Mouse (Mus musculus): ENCODE measurements around the gene Dscaml1. TPM values are rescaled to one million over a fixed set of nuclear protein-coding genes. Genes with fewer than 3 reads are reported as not detected.

The Dscaml1 gene
- total RNA-seq (2021), result not detected
- long read RNA-seq, experiment 1, result 0 reads
- long read RNA-seq, experiment 2, result 0 reads

- no peak for DNase-seq
Measured at GRCm38 (mm10) chr9:45426456-45426855, at the start of gene Dscaml1. Dscaml1 (plus strand) TSS chr9:45426628.

DNA sequence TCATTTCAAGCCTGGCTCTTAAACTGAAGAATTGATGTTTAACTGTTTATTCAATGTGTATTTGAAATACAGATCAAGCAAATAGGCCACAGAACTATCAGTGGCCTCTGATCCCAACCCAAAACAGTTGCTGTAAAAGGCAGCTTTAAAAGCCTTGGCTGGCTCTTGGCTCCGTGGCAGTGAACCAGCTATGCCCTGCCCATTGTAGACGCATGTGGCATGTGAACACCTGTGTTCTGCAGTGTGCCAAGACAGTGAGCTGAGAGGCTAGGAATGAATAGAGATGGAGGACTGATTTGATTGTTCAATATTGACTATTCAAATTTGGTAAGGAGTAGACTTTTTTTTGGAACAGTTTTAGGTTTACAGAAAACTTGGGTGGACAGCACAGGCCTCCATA, 49.5 kb upstream of the Dscaml1 start:
- no peak for DNase-seq

DNA sequence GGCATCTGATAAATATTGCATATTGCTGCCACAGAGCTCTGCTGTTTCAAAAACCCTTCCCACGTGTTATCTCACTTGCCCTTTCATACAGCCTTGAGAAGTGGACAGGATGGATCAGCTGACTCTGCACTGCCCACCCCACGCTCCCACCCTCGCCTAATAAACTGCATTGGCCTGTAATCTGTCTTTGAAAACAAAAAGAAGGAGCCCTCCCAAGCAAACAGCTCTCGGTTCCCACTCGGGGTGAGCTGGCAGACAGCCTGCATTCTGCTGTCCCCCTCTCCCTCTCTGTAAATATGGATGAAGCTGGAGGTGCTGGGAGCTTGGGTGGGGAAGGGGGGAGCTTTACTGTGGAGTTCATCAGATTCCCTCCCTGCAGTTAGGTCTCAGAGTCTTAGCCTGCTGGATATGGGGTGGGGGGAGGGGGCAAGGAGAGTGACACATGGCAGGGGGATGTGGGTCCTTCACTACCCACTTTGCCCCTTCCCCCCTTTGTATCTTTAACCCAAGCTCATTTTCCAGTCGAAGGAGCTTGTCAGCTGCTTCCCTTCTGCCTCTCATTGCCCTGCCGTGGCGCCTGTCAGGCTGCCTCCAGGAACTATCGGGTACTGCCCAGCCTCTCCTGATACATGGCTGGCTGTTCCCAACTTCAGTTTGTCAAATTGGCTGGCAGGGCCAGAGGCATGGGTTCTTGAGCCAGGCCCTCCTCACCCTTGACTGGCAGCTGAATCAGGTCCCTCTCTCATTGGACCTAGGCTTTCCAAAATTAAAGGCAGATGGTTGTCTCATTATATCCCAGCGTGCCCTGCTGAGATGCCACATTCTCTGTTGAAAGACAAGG, 45.8 kb upstream of the Dscaml1 start:
- DNase-seq, result no peak

DNA sequence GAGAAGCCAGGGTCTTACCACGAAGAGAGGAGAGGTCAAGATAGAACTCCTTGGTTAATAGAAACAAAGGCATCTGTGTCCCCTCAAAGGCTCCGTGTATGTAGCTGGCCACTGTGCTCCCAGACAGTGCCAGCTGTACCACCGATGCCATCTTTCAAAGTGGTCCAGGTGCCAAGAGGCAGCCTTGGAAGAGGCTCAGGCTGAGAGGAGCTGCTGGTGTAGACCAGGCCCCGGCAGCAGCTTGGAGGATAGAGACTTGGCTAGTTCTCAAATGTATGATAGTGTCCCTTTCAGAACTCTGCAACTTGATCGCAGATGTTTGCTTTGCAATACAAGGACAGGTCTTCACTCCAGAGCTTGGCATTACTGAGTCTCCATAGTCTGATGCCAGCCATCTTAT, 44.1 kb upstream of the Dscaml1 start:
- DNase-seq, result no peak

DNA sequence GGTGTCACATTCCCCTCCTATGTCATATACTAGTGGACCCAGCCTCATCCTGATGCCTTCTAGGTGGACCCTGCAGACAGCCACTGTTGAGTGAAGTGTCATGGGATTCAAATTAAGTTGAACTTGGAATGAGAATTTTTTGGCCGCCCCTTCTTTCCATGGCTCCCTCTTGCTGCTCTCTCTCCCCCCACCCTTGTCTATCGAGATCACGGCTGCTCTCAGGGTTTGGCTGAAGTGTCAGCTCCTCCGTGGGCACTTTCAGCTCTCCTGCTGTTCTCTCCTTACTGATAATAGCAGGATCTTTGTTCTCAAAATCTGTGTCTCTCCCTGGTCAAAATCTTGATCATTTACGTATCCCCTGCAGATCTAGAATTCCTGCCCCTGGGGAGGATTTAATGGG, 43.6 kb upstream of the Dscaml1 start:
- no peak for DNase-seq

DNA sequence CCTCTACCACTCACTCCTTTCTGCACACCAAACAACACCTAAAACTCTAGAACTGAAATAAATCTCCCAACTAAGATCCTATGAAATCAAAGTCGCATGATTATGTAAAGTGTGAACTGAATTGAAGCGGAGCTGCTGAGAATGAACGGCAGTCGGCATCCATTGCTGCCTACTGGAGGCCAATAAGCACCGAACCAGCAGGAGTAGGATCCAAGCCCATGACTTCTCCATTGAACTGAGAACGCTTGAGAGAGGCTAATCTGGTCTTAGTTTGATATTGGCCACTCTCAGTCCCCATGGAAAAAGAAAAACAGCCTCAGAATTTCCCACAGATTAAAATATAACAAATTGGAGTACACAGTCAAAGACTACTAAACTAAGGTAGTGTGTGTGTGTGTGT, 42.5 kb upstream of the Dscaml1 start:
- no peak for DNase-seq

DNA sequence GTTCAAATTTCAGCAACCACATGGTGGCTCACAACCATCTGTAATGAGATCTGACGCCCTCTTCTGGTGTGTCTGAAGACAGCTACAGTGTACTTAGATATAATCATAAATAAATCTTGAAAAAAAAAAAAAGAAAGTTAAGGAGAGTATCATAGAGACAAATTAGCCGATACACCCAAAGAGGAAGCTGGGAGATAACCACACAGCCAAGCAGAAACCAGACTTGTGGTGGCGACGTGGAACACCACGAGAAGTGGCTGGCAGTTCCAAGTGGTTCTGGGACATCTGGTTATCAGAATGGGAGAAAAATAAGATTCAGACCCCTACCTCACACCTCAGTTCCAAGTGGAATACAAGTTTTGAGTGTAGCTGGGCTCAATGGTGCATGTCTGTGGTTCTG, 39.7 kb upstream of the Dscaml1 start:
- DNase-seq, result no peak

DNA sequence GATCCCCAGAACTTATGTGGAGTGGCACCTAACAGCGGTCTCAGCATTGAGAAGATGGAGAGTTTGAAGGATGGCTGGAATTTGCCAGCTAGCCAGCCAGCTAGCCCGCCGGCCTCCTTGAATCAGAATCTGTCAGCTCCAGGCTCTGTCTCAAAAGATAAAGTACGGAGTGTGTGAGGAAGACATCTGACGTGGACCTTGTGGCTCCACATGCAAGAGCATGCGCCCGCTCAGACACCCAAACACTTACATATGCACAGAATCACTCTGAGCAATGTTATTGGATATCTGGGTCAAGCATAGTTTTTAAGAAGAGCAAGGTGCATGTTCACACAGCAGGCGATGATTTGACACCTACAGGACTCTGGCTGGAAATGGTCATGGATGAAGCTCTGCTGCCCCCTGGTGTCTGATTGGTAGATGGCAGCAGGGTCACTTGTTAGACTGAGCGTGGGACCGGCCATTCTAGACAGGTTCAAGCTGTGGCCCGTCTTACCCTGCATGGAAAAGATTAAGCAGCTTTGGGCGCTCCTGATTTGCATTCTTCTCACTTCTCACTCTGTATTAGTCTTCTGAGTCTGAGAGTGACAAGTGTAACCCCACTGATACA, 37.9 kb upstream of the Dscaml1 start:
- peak; percentile 71 for DNase-seq

DNA sequence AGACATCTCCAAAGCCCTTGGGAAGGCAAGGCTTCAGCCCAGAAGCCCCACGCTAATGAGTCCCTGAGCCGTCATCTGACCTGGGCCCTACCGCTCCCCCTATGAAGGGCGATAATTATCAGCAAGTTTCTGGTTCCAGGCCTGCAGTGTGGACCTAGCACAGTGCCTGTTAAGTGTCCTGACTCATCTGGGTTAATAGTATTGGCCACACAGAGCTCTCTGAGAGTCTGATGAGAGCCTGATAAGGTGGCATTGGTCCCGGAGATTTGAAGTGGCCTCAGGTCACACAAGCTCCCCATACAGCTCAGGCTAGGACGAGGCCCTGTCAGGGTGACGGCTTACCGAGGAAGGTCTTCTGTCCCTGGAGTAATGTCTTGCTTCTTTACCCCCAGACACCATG, 36.8 kb upstream of the Dscaml1 start:
- no peak for DNase-seq

DNA sequence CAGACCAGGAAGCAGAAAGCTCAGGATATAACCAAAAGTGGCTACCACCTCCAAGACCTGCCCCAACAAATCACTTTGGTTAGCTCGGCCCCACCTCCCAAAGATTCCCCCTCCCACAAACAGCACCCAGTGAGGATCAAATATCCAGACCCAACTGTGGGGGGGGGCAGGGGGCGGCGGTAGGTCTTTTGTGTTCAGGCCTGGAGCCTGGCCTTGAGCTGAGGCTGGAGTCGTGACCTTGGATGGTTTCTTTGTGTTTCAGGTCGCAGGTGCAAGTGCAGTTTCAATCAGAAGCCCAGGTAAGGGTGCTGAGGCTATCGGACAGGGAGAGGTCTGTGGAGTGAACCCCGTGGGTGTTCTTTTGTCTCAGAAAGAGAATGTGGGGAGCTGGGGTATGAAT, 35.1 kb upstream of the Dscaml1 start:
- no peak for DNase-seq

DNA sequence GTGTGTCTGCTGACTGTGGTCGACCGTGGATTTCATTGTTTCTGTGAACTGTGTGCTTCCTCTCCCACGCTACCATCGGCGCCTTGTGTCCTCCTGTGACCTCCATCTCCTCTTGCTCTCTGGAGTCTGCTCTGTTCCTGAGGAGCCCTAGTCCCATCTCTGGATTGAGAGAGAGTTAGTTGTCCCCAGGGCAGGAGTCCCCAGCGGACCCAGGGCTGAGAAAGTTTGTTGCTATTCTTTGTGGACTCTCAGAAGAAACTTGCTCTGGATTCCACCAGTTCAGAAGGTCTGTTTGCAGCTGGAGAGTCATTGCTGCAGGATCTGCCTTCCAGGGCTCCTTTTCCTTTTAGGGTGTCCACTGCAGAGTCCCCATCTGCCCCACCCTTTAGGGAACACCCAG, 31.2 kb upstream of the Dscaml1 start:
- DNase-seq, result no peak

- no peak for DNase-seq
Measured at GRCm38 (mm10) chr9:45395796-45396195, 30.6 kb upstream of the Dscaml1 start.

DNA sequence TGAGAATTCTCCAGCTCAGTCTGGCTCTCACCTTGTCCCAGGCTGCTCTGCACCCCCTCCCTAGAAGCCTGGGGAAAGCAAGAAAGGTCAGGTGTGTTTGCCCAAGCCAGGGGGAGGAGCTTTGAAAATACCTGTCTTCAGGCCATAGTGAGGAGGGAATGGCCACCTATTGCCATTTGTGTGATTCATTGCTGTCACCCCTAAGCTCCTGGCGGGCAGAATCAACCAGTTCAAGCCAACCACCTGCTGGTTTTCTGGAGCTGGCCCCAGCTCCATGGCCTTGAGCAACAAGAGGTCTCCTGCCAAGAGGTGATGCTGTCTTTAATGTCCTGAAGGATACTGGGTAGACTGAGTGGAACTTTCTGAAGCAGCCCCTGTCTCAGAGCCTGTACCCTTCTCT, 28.1 kb upstream of the Dscaml1 start:
- peak; percentile 44 for DNase-seq

DNA sequence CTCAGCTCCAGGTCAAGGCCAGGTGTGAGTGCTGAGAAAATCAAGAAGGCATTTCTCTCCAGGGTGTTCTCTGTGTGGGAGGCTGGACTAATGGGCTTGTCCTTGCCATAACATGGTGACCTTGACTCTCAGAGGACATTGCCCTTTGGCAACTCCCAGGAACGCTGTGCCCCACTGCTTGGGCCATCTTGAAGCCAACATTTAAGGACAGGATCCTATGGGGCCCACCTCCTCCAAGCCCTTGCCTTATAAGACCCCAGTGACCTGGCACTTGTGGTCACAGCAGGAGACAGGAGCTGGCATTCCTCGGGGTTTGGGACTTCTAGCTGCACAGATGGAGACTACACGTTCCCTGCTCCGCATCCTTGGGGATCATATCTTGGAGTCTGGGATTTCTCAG, 27.0 kb upstream of the Dscaml1 start, which contains the start of gene Fxyd2:
Fxyd2 (plus strand) TSS at position 236 of the 400 bp plus-strand sequence.
- no peak for DNase-seq

- DNase-seq, result no peak
Measured at GRCm38 (mm10) chr9:45401851-45402250, 24.6 kb upstream of the Dscaml1 start.

- DNase-seq, result no peak
Measured at GRCm38 (mm10) chr9:45402957-45403356, 23.5 kb upstream of the Dscaml1 start.

GRCm38 (mm10) chr9:45405694-45406093, 20.7 kb upstream of the Dscaml1 start:
- DNase-seq, result peak; percentile 28

GRCm38 (mm10) chr9:45406808-45407207, 19.6 kb upstream of the Dscaml1 start:
- no peak for DNase-seq

DNA sequence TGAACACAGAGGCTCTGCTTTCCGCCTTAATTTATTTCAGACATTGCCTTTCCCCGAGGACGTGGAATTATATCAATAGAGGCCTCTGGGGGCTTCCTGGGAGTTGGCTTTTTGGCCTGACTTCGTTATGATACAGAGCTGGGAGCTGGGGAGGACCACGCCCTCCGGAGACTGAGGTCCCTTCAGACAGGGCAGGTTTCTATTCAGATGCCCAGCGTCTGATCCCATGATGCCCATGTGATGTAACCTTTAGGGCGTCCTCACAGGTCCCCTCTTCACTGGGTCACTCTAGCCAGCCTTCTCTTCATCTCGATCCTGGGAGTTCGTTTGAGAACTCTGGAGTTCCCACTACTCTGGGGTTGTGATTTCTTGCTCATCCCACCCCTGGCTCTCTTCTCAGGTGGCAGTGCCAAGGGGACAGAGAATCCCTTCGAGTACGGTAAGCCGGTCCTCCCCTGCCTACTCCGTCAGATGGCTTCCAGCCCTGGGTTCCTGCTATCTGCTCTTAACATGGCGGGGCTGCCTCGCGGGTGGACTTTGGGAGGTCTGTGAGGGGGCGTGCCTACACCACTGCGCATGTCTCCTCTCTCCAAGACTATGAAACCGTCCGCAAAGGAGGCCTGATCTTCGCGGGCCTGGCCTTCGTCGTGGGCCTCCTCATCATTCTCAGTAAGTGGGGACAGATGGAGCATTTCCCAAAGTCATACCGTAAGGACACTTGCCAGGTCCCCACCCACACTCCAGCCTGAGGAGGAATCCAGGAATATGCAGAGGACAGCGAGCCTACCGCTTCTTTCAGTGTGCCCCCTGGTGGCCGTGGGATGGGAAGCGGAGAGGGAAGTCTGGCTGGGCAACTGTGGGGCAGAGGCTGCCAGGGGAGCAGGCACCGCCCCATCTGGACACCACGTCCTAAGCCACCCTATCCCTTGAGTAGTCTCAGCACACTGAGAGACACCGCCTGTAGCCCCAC, 18.4 kb upstream of the Dscaml1 start:
- DNase-seq, result peak; percentile 74

- DNase-seq, result no peak
Measured at GRCm38 (mm10) chr9:45410193-45410592, 16.2 kb upstream of the Dscaml1 start.

- DNase-seq, result no peak
Measured at GRCm38 (mm10) chr9:45410614-45411013, 15.8 kb upstream of the Dscaml1 start.

DNA sequence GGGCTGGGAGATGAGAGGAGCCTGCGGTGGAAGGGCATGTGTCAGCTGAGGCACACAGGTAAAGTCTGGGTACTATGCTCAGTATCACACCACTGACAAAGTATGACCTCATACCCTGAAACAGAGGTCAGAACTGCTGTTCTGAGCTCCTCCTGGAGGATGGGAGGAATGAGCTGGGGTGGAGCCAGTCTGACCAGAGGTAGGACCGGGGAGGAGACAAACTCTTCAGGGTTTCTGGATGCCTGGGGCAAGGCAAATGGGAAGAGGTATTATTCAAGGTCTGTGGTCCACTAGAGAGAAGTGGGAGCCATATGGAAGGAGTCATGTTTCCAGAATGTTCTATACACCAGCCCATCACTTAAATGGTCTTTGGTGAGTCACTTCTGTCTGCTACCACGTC, 15.3 kb upstream of the Dscaml1 start:
- DNase-seq, result no peak

DNA sequence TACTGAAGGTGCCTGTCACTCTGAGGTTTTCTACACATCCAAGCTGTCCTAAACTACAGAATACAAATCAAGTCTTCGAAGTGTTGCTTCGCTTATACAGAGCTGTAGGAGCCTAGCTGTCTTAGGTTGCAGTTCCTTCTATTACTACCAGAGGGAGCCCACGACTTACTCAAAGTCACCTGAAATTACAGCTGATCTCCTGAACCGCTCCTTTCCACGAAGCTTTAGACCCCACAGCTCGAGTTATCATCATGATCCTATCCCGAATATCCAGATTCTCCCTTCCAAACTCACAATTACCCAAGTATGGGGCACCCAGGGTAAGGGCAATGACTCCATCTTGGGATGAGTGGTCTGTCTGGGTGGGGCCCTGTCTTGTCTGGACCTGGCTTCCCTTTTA, 14.6 kb upstream of the Dscaml1 start:
- no peak for DNase-seq

Data from gastrocnemius, postnatal 25 days (tissue).